Mouse (Mus musculus) gastrocnemius, postnatal 36 days (tissue): ENCODE data around the gene Clcnkb. TPM values are rescaled to one million over a fixed set of nuclear protein-coding genes. Genes with fewer than 3 reads are reported as not detected.

ENCODE experiments used
- DNase-seq, 2 experiments: peaks; one replicate each; pipeline ENCODE4 v3.0.0; 2022
- intact Hi-C: fragments of 180-260 bp; cut with DNase I; formaldehyde crosslinking; loops from one replicate; pipeline ENCODE4 v1.15.1; 2025
- long read RNA-seq, 2 experiments: library from polyadenylated mRNA; stranded (forward); transcript quantifications; one replicate each; pipeline ENCODE4 v2.0.0; 2021
- total RNA-seq, 2 experiments: library from RNA; stranded (reverse); gene quantifications; 2 replicates each; pipeline ENCODE4 v1.2.3; 2021

Gene Clcnkb
- total RNA-seq: under 1 TPM in 1 of 2 experiments, not detected in 1; 0.27 TPM
- long read RNA-seq, experiment 1: 0 reads
- long read RNA-seq, experiment 2: 0 reads

- intact Hi-C loops: no loop called here
- DNase-seq: no peak
Observed at GRCm38 (mm10) chr4:141415924-141416323, at the start of gene Clcnkb. Gene Clcnkb, minus strand, starts transcription at chr4:141416014.

GRCm38 (mm10) chr4:141464722-141465121 is 48.9 kb upstream of the Clcnkb start:
- no peak for DNase-seq
- intact Hi-C loops: no loop called here

DNA sequence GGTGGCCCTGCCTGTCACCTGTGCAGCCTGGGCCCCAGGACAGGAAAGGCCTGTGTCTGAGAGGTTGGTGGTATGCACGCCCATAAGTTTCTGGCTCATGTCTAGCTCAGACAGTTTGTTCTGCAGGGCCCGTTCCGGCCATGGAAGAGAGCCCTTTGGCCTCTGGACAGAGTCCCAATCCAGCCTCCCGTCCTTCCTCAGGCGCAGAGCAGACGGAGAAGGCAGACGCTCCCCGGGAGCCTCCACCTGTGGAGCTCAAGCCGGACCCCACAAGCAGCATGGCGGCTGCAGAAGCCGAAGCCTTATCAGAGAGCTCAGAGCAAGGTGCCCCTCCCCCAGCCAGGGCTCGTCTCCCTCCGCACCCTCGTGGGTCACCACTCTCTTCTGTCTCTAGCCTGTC is 47.7 kb upstream of the Clcnkb start:
- intact Hi-C loops: no loop called here
- no peak for DNase-seq

DNA sequence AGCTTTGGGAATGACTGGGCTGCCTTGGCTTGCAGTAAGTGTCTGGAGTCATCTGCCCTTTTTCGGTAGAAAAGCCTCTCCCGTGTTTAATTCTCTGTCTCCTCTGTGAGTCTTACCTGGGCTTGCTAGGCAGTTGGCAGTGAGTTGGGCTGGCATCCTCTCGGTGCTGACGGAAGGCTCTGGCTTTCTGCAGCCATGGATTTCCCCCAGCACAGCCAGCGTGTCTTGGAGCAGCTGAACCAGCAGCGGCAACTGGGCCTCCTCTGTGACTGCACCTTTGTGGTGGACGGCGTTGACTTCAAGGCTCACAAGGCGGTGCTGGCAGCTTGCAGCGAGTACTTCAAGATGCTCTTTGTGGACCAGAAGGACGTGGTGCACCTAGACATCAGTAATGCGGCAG is 45.8 kb upstream of the Clcnkb start:
- no peak for DNase-seq
- intact Hi-C loops: no loop called here

DNA sequence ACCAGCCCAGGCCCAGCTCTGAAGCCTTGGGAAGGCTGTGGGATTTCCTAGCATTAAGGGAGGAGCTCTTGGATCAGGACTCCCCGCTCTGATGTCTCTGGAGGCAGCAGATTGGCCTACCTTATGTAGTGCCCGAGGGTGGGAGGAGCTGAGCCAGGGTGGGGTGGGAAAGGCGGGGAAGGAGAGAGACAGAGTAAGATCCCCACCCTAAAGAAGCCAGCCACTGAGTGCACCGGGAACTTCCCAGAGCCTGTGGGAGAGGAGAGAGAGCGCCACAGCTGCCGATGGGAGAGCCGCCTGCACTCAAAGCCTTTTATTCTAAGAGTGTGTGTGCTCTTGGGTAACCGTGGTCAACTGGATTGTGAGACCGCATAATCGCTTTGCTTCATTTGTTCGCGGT is 45.3 kb upstream of the Clcnkb start:
- intact Hi-C loops: no loop called here
- no peak for DNase-seq

GRCm38 (mm10) chr4:141460481-141460880 is 44.7 kb upstream of the Clcnkb start:
- no peak for DNase-seq
- intact Hi-C loops: no loop called here

DNA sequence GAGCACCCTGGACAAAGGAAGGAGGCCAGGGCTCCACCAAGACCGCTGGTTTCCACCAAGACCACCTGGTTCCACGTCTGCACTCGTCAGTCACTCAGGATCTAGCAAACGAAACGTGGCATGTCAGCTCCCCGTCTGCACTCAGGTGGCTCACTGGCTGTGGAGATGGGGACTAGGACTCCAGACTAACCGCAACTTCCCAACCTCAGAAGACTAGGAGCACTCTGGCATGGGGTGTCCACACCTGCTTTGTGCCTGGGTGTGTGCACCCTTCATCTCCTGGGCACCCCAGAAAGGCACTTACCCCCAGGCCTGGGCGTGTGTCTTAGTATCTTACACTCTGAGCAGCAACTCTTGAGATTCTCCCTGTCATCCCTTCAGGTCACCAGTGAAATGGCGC is 44.0 kb upstream of the Clcnkb start:
- DNase-seq: no peak
- intact Hi-C loops: no loop called here

DNA sequence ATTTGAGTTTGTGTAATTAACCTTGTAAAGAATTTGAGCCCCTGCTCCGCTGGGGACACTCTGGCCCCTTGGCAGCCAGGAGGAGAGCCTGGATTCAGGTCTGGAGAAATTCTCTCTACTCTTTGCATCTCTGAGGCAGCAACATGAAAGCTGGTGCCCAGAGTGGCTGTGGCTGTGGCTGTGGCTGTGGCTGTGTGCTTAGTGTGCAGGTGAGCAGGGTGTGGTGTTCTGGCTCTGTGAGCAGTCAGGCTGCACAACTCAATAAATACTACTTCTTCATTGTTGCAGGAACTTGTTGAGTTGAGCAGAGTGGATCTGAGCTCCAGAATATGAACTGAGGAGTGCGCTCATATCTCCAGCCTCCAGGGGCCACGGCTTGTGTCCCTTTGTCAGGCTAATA is 43.1 kb upstream of the Clcnkb start:
- intact Hi-C loops: no loop called here

DNA sequence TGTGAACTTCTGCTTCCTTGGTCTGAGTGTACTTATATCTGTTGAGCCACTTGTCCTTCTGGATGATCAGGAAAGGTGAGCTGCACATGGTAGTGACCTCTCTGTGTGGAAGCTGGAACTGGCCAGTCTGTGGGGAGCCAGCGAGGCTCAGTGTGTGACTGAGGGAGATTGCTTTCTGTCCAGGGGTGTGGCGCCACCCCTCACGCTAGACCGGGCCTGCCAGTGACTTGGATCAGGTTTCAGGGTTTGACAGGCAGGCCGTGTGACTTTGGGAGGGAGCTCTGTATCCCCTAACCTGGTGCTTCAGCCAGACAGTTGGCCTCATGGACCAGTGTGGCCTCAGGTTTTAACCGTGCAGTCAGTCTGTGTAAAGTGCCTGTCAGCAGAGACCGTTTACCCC is 42.4 kb upstream of the Clcnkb start:
- DNase-seq: peak; percentile 53 to 66
- intact Hi-C loops: no loop called here

More for the DNA sequence above, 43.1 kb upstream of the Clcnkb start:
- DNase-seq: no peak

- intact Hi-C loops: no loop called here
- no peak for DNase-seq
Observed at GRCm38 (mm10) chr4:141456193-141456938, 40.6 kb upstream of the Clcnkb start.

DNA sequence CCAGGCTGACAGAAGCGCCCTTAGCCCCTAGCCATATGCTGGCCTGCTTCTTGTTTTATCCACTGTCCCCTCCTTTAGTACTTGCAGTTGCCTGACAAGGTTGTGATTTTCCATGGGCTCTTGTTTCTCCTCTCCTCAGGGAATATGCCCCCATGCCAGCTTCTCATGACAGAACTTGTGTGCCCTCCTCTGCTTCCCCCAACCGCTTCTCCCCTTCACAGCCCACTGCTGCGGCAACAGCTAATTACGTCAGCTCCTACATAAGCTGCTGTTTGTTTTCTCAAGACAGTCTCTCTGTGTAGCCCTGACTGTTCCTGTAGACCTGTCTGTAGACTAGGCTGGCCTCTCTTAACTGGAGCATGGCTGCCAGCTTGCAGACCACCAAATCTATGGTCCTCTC is 39.7 kb upstream of the Clcnkb start:
- DNase-seq: no peak
- intact Hi-C loops: no loop called here

DNA sequence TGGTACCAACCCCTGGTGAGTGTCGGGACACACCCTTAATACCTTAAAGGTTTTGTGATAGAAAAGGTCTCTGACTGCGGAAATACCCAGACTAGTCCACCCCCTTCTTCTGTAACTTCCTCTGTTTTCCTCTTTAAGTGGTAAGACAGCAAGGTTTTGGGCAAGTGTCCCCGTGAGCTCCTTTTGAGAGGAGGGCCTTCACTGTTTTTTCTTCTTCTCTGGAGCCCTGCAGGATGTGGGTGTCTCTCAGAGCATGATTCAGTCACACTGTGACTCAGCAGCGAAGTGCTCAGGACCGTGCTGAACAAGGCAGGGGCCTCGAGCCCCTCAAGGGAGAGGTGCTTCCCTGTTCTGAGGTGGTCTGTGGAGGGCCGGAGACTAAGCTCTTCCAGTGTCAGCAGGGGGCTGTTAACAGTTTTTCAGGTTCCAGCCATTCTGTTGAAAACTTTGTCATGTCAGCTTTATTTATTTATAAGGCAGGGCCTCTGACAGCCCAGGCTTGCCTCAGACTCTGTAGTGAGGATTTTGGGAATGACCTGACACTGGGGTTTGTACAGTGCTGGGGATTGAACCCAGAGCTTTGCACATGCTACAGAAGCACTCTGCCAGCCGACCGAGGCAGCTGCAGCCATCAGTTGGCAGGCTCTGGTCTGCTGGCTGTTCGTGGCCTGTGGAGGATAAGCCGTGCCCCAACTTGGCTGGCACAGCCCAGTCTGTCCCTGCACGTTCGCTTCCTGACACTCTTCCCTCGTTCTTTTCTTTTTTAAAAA is 39.0 kb upstream of the Clcnkb start:
- intact Hi-C loops: no loop called here
- no peak for DNase-seq

DNA sequence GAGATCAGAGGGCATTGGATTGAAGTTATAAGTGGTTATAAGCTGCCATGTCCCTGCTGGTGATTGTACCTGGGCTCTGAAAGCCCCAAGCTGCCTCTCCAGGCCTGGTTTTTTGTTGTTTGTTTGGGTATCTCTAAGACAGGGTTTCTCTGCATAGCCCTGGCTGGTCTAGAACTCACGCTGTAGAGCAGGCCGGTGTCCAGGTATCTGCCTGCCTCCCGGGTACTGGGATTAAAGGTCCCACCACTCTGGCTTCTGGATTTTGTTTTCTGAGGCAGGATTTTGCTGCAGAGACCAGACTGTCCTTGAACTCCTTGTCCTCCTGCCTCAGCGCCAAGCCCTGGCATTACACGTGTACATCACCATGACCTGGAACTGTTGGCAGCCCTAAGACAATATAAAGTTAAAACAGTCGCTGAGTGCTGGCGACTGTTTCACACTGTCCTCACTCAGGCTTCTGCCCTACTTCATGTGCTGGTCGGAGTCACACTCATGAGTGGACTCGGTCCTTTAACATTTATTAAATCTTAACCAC is 36.2 kb upstream of the Clcnkb start:
- no peak for DNase-seq
- intact Hi-C loops: no loop called here

DNA sequence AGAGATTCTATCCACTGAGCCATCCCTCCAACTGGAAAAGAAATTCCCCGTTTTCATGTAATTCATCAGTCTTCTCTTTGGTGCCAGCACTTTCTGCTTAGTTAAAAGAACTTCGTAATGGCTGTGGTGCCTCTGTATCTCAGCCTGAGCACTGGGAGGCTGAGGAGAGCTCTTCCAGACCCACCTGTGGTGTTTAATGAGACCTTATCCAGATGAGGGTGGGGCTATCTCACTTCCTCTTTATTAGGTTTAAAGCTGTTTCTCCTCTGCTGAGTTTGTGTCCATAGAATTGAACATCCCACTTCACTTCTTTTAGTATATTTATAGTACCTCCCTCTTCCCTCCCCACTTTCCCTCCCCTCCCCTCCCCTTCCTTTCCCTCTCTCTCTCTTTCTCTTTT is 35.4 kb upstream of the Clcnkb start:
- intact Hi-C loops: no loop called here
- DNase-seq: no peak

DNA sequence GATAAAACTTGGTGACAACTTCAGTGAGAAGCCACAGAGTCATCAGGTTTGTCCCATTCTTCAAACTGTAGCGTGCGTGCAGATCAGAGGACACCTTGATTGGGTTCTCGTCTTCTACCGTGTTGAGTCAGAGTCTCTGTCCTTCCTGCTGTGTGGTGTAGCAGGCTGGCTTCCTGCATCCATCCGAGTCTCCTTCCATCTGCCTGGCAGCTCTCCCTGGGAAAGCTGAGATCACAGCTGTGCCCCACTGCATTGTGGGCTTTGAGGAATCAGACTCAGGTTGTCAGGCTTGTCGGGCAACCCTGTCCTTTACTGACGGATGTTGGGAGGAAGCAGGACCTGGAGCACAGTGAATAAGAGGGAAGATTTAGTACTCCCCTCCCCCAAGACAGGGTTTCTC is 30.4 kb upstream of the Clcnkb start:
- intact Hi-C loops: no loop called here
- DNase-seq: no peak

- DNase-seq: no peak
- intact Hi-C loops: no loop called here
Observed at GRCm38 (mm10) chr4:141445328-141445720, 29.5 kb upstream of the Clcnkb start.

- DNase-seq: peak; percentile 83 to 86
- intact Hi-C loops: no loop called here
Observed at GRCm38 (mm10) chr4:141444451-141445327, 28.9 kb upstream of the Clcnkb start, which contains the start of gene Zbtb17. Gene Zbtb17, plus strand, starts transcription at chr4:141444654.

DNA sequence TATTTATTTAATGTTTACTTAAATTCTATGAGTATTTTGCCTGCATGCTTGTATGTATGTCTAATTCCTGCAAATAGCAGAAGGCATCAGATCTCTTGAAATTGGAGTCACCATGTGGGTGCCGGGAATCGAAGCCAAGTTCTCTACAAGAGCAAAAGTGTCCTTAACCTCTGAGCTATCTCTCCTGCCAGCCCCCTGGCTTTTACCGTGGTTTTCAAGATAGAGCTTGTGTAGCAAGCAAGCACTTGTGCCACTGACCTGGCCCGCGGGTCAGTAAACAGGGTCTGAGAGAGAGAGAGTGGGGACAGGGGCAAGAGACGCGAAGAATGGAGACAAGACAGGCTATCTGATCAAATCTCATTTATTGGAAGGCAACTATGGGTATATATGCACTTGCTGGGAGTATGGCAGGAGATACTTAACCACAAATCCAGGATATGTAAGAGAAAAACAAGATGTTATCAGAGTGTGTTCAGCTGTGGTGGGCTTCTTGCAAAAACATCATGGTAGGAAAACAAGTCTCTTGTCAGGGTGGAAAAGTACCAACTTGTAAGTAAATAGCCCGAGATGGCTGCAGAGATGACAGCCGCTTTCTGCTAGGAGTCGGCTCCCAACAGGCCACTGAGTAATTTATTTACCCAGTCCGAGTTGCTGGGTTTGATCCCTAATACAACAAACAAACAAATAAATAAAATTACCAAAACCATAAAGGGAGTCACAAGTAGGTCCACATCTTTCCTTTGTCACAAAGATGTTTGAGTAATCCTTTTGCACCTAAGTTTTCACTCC is 28.0 kb upstream of the Clcnkb start:
- DNase-seq: no peak
- intact Hi-C loops: no loop called here

GRCm38 (mm10) chr4:141440877-141441276 is 25.1 kb upstream of the Clcnkb start:
- intact Hi-C loops: no loop called here
- DNase-seq: no peak
